Mouse (Mus musculus) urinary bladder, adult 18-20 months (tissue): ENCODE data around the gene Mob1b.
"Not testable (repeated sequence)": the region's sequence is repeated elsewhere in the genome, so short reads cannot be mapped to it uniquely, and the experiment has no call there.

Source experiments
- DNase-seq, 2 experiments: peaks; one replicate each; pipeline ENCODE4 v3.0.0; 2022; ENCODE audit warnings: low spot score in 2 of 2, mixed read lengths in 2 of 2

Mob1b gene

DNA sequence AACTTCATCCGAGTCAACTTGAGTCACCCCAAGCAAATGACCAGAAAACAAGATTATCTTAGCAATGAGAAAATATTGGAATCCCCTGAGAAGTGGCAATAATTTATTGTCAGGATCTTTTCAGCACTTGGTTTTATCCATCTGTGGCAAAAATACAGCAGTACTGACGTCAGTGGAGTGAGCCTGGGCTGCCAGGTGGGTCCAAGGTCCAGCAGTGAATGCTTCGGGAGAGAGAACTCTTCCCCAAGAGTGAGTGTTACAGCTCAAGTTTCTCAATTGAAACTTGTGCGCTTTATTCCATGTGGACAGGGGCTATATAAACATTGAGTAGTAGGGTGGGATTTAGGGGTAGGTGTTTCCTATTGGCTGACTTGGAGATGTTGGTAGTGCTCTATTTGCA, 18.6 kb upstream of the Mob1b start:
- DNase-seq: no peak

DNA sequence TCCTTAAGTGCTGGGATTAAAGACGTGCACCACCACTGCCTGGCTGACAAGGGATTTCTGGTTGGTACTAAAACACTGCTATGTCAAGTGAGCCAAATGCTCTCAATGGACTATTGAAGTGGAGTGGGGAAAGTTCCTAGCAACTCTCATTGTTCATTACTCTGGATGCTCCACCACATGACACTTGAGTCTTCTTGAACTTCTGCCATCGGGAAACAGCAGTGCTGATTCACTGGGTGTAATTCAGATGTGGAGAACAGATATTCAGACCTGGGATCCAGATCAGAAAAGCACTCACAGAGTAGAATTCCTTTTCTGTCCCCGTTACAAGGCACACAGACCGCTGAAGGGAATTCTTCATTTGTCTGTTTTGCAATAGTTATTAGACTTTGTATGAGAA, 17.1 kb upstream of the Mob1b start:
- no peak for DNase-seq

DNA sequence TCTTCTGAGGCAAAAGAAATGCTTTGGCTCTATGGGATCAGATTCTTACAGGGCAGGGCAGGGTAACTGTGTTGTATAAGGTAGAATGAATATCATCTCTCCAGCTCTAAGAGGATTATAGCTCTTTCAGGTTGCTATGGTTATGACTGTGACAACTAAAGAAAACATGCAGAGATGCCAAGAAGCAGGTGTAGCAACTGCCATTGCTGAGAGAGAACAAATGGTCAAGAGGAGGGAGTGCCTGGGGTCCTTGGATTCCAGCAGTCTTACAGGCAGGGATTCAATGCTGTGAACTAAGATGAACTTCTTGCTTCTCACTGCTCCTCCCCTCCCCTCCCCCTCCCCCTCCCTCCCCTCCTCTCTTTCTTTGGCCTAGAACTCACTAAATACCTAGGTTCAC, 9.5 kb upstream of the Mob1b start:
- DNase-seq: no peak

GRCm38 (mm10) chr5:88711618-88712224, 8.9 kb upstream of the Mob1b start:
- no peak for DNase-seq

GRCm38 (mm10) chr5:88712328-88712727, 8.3 kb upstream of the Mob1b start:
- DNase-seq: no peak

DNA sequence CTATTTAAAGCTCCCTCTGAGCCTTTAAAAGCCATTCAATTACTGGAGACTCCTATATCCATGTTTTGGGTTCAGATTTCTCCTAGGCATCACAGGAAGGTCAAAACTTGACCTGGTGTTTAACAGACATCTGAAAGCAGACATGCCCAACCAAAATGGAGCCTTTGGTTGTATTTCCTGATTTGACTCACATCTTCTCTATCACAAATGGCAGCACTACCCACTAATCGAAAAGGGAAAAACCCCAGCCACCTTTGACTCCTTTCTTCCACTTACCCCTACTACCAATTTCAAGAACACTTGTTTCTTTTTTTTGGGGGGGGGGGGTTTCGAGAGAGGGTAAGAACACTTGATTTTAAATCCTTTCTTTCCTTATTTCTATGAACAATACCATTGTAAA, 3.7 kb upstream of the Mob1b start:
- no peak for DNase-seq

- no peak for DNase-seq
Observed at GRCm38 (mm10) chr5:88721003-88721475, 384 bp downstream of the Mob1b start.

DNA sequence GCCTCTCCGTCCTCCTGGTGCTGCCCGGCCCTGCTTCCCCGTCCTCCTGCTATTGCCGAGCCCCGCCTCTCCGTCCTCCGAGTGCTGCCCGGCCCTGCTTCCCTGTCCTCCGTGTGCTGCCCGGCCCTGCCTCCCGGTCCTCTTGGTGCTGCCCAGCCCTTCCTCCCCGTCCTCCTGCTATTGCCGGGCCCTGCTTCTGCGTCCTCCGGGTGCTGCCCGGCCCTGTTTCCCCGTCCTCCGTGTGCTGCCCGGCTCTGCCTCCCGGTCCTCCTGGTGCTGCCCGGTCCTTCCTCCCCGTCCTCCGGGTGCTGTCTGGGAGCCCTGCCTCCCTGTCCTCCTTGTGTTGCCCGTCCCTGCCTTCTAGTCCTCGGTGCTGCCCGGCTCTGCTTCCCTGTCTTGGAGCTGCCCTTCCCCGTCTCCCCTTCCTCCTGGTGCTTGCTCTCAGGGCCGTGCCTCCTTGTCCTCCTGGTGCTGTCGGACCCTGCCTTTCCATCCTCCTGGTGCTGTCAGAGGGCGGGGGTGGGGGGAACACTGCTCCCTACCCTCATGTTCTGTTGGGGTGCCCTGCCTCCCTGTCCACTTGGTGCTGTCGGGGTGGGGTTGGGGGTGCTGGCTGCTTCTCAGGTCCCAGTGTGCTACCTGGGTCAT, 1.0 kb downstream of the Mob1b start:
- DNase-seq: peak; percentile 16 to 47

DNA sequence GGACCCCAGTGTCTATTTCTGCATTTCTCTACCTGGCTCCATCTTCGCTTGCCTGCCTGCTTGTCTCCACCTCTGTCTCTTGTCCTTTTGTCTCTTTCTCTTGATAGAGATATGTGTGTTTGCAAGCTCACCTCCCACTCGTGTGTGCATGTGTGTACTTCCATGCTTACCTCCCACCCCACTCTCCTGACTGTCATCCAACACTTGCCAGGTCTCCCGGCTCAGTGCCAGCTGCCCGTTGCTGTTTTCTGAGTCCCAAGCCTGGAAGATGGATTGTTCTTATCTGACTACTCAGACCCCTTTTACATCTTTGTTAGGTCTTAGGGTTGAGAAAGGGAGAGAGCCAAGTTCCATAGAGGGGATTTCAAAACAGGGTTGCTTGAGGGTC, 1.6 kb downstream of the Mob1b start:
- no peak for DNase-seq

GRCm38 (mm10) chr5:88724030-88724429, 3.4 kb downstream of the Mob1b start:
- no peak for DNase-seq

- no peak for DNase-seq
Observed at GRCm38 (mm10) chr5:88727593-88728144, 7.0 kb downstream of the Mob1b start.

DNA sequence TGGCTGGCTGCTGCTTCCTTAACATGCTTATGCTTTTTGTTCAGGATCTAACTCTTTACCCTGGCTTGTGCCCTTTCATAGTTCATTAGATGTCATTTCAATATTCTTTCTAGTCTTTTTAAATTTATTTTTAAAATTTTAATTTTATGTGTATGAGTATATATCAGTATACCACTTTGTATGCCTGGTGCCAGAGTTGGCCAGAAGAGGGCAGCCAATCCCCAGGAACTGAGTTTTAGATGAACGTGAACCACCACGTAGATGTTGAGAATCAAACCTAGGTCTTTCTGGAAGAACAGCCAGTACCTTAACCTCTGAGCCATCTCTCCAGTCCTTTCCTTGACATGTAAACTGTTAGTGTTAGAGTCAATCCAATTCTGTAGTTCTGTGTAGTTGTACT, 14.1 kb downstream of the Mob1b start:
- no peak for DNase-seq

GRCm38 (mm10) chr5:88741065-88741464, 20.4 kb downstream of the Mob1b start:
- DNase-seq: not testable (repeated sequence)

DNA sequence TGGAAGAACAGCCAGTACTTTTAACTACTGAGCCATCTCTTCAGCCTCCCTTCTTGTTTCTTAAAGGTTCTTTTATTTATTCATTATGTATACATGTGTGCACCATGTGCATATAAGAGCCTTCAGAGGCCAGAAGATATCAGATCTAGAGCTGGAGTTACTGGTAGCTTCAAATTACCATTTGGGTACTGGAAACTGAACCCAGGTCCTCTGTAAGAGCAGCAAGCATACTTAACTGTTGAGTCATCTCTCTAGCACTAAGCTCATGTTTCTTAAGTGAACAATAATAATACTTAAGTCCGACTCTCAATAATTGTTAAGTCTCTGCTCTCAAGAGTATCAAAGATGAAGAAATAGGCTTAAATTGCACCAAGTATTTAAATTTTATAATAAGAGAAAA, 27.1 kb downstream of the Mob1b start:
- DNase-seq: no peak

- DNase-seq: no peak
Observed at GRCm38 (mm10) chr5:88753199-88753598, 32.5 kb downstream of the Mob1b start.

DNA sequence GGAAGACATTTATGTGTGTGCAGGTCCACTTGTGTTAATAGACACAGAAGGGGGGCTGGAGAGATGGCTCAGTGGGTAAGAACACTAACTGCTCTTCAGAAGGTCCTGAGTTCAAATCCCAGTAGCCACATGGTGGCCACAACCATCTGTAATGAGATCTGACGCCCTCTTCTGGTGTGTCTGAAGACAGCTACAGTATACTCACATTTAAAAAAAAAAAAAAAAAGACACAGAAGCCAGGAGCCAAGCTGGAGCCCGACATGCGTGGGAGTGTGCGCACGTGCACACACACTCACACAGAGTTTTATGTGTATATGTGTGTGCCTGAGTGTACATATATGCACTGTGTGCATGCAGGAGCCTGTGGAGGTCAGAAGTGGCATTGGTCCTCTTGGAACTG, 42.0 kb downstream of the Mob1b start:
- no peak for DNase-seq

DNA sequence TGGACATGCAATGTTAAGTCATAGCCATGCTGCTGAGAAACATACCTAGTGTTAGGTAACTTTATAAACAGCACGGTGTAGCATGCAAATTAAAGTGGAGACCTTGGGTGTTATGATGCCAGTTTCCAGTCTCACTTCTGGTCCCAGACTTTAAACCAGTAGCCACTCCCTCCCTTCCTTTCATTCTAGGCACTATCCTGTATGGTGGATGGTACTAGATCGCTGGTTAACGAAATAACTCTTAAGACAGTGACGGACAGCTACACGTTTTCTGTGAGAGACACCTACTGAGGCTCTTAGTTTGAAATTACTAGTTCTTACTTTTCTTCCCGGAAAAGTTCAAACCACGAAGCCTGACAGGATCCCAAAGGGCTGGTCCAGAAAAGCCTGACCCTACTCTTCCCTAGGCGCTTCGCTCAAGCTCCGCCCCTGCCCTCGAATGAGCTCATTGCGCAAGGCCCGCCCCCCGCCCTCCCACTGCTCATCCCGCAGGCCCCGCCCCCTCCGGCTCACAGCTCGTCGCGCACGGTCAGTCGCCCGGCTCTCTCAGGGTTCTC, 43.9 kb downstream of the Mob1b start:
- no peak for DNase-seq

DNA sequence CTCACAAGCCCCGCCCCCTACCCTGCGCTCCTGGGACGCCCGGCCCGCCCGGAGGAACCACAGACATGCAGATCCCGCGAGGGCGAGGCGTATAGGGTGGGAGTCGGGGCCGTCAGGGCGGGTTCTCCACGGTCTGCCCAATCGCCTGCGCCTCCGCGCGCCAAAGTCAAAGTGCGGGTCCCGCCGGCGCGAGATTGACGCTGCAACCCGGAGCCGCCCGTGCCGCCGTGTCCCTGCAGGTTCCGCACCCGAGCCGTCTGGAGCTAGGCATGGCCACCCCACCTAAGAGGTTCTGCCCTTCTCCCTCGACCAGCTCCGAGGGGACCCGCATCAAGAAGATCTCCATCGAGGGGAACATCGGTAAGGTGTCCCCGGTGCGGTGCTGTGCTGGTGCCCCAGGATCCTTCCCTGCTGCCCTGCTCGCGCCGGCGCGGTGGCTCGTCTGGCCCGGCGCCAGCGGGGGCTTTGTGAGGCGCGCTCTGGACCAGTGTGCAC, 44.4 kb downstream of the Mob1b start, which contains the start of gene Dck:
TSS of gene Dck (plus strand) at position 10 of the 495 bp plus-strand sequence.
- DNase-seq: peak; percentile 95 to 98

- DNase-seq: no peak
Observed at GRCm38 (mm10) chr5:88765587-88765986, 44.9 kb downstream of the Mob1b start.

DNA sequence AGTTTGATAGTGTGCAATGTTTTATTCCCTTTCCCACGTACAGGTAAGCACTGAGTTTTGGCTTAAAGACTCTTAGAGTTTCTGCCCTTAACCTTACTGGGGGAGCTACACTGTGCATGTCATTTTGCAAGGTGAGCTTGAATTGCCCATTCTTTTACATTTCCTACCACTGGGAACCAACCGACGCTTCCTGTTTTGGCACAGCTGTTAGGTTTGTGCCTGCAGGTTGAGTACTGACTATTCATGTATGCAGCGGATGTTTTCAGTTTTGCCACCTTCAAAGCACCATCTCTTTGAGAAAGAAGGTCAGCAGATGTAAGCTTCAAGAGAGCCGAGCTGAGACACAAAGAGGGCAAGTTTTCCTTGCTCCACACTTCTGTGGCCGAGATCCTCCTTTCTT, 45.5 kb downstream of the Mob1b start:
- DNase-seq: no peak

DNA sequence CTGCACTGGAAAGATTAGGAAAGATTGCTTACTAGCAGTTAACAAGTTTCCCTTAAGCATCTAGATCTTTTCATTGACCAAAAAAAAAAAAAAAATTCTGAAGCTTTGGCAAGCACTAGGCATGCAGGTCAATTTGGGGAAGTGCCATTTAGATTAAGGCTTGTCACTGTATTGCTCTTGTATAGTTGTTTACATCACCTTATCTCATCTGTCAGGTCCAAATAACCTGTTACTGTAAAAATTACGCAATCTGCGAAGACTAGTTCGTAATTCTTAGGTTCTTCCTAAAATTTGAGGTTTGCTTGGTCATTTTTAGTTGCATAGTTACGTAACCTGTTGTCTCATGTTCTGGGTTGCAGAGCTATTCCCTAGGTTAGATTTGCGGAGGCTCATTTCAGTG, 46.2 kb downstream of the Mob1b start:
- DNase-seq: no peak

DNA sequence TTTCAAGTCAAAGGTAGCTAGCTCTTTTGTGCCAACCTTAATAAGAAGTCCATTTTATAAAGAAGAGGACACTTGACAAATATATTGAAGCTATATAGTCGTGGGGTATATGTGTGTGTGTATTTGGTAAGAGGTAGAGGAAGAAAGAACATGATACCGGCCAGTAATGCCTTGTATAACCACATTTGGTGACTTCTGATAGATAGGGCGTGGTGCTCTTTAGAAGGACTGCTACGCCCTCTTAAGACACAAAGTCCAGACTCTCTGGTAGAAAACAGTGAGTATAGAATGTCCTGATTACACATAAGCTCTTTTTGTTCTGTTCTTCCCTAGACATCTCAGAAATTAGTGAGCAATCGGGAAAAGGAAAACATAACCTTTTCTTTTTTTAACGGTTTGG, 47.5 kb downstream of the Mob1b start:
- no peak for DNase-seq
